Mouse (Mus musculus) liver, adult 2 months (tissue): Measurements from ENCODE around the gene Fstl1.

Experiments used
- CTCF ChIP-seq: fragments of 200-500 bp; IDR thresholded peaks from 2 replicates; pipeline ENCODE4 v1.5.1; 2011; ENCODE audit warnings: low read depth, low read length, control low read depth
- POLR2A ChIP-seq: fragments of 200-500 bp; IDR thresholded peaks from 2 replicates; pipeline ENCODE4 v1.6.1; 2011; ENCODE audit warnings: low read length, control low read depth; ENCODE audit not compliant: insufficient read depth; ENCODE audit errors: extremely low read depth

DNA sequence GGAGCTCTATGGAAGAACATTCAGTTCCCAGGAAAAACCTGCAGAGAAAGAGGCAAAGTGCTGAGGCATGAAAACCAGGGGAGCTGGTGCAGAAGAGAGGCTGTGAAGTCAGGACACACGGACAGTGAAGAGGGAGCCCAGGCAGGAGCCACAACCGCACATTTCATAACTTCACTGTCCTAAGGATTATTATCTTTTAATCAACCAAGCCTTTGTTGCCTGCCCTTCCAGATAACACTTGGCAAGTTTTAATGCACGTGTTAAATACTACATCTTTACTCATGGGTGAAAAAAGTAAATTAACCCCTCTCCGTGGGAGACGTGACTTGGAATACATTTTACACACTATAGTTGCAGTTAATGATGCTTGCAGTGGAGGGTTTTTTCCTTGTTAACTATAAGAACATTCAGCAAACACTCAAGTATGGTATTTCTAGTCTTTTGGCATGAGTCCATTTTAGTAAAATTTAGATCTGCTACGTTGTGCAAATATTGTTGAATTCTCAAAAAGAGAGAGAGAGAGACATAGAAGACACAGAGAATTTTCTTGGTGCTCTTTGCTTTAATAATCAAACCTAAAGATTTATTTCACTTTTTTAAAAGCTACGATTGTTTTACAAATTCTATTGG, 3.1 kb downstream of the Fstl1 start:
- TF ChIP-seq POLR2A (no peak), CTCF (no peak)
